Mouse (Mus musculus) adrenal gland, postnatal 4 days (tissue): ENCODE results near the gene Gm14226. TPM values are rescaled to one million over a fixed set of nuclear protein-coding genes. Genes with fewer than 3 reads are reported as not detected.

Experiments used
- total RNA-seq, 2 experiments: library from RNA; stranded (reverse); gene quantifications; 2 replicates each; pipeline ENCODE4 v1.2.3; 2021

Gm14226 gene
- total RNA-seq, 2 experiments from 2014 or later, result 65.4 to 96.0 TPM

Other genes with a start within 250 kb of the Gm14226 start
- not detected for gene Gm14214, start 248.2 kb upstream of the Gm14226 start, total RNA-seq
- 100 to 1,000 TPM; 216 to 223 TPM for gene Raly, start 227.2 kb upstream of the Gm14226 start, total RNA-seq
- not detected for gene a, start 226.9 kb upstream of the Gm14226 start, total RNA-seq
- 100 to 1,000 TPM; 133 to 138 TPM for gene Eif2s2, start 125.3 kb upstream of the Gm14226 start, total RNA-seq
- gene Ahcy, start 56.2 kb downstream of the Gm14226 start, total RNA-seq, result 10 to 100 TPM; 75.1 to 88.2 TPM
- gene Itch, start 115.2 kb downstream of the Gm14226 start, total RNA-seq, result 10 to 100 TPM; 51.8 to 52.8 TPM
- gene Dynlrb1, start 218.3 kb downstream of the Gm14226 start, total RNA-seq, result 100 to 1,000 TPM; 275 to 283 TPM